Mouse (Mus musculus): ENCODE data around the gene Zfhx2.
A peak's percentile ranks its signal among the peaks of the same experiment; 100 is the strongest.

Gene Zfhx2

GRCm38 (mm10) chr14:55032695-55033225, 59.4 kb downstream of the Zfhx2 start:
- DNase-seq (ENCODE audit: low spot score), result no peak

- no peak for DNase-seq (ENCODE audit: low spot score)
These were observed 63.0 kb downstream of the Zfhx2 start for GRCm38 (mm10) chr14:55029034-55029698.

GRCm38 (mm10) chr14:55028333-55028835, 63.7 kb downstream of the Zfhx2 start:
- no peak for DNase-seq (ENCODE audit: low spot score)

GRCm38 (mm10) chr14:55027653-55028052, 64.5 kb downstream of the Zfhx2 start:
- no peak for DNase-seq (ENCODE audit: low spot score)

- DNase-seq (ENCODE audit: low spot score), result no peak
These were observed 64.9 kb downstream of the Zfhx2 start for GRCm38 (mm10) chr14:55027251-55027650.

GRCm38 (mm10) chr14:55025527-55025926, 66.6 kb downstream of the Zfhx2 start:
- DNase-seq (ENCODE audit: low spot score), result no peak

- peak; percentile 50 for DNase-seq (ENCODE audit: low spot score)
These were observed 67.9 kb downstream of the Zfhx2 start for GRCm38 (mm10) chr14:55024236-55024635.

- no peak for DNase-seq (ENCODE audit: low spot score)
These were observed 69.1 kb downstream of the Zfhx2 start for GRCm38 (mm10) chr14:55023011-55023410.

- no peak for DNase-seq (ENCODE audit: low spot score)
These were observed 71.7 kb downstream of the Zfhx2 start for GRCm38 (mm10) chr14:55020394-55020793.

- no peak for DNase-seq (ENCODE audit: low spot score)
These were observed 75.2 kb downstream of the Zfhx2 start for GRCm38 (mm10) chr14:55016876-55017275.

- no peak for DNase-seq (ENCODE audit: low spot score)
These were observed 76.4 kb downstream of the Zfhx2 start for GRCm38 (mm10) chr14:55015767-55016111.

- DNase-seq (ENCODE audit: low spot score), result peak; percentile 93
These were observed 76.9 kb downstream of the Zfhx2 start, which contains the start of gene Ngdn for GRCm38 (mm10) chr14:55014991-55015766. TSS of gene Ngdn (plus strand) at chr14:55015454.

- no peak for DNase-seq (ENCODE audit: low spot score)
These were observed 77.5 kb downstream of the Zfhx2 start for GRCm38 (mm10) chr14:55014591-55014990.

- DNase-seq (ENCODE audit: low spot score), result no peak
These were observed 81.0 kb downstream of the Zfhx2 start for GRCm38 (mm10) chr14:55011116-55011515.

Measured in urinary bladder, postnatal 25 days (tissue).